Mouse (Mus musculus): ENCODE measurements at regions not wholly inside any gene's neighbourhood (a gene's known extent, or its start where the extent isn't known, plus 50 kb on each side); places are given as distances from the start of the nearest gene placed in this dataset.
"Not testable (repeated sequence)": the region's sequence is repeated elsewhere in the genome, so short reads cannot be mapped to it uniquely, and the experiment has no call there.

GRCm38 (mm10) chr17:7534386-7535059, 149.3 kb upstream of the Unc93a2 start:
- no peak for DNase-seq

- no peak for DNase-seq
These were observed 148.3 kb upstream of the Unc93a2 start for GRCm38 (mm10) chr17:7533552-7533951.

- DNase-seq: no peak
These were observed 147.4 kb upstream of the Unc93a2 start for GRCm38 (mm10) chr17:7532618-7533017.

- DNase-seq: no peak
These were observed 144.0 kb upstream of the Unc93a2 start for GRCm38 (mm10) chr17:7529304-7529703.

- no peak for DNase-seq
These were observed 142.4 kb upstream of the Unc93a2 start for GRCm38 (mm10) chr17:7527681-7528080.

- not testable (repeated sequence) for DNase-seq
These were observed 139.2 kb upstream of the Unc93a2 start for GRCm38 (mm10) chr17:7524497-7524896.

GRCm38 (mm10) chr17:7521127-7521526, 135.9 kb upstream of the Unc93a2 start:
- no peak for DNase-seq

Data from lung, postnatal 14 days (tissue).